Mouse (Mus musculus) frontal cortex, adult (tissue): Measurements from ENCODE around the gene Dok5.
A peak's percentile ranks its signal among the peaks of the same experiment; 100 is the strongest.

Experiments
- ATAC-seq: cut with Nextera tagmentation; 2 replicates; pipeline ENCODE4 v1.9.2; 2017; ENCODE audit warnings: mild to moderate bottlenecking, moderate library complexity, mixed read lengths; ENCODE audit not compliant: low TSS enrichment

The Dok5 gene

GRCm38 (mm10) chr2:170738446-170738845 lies 6.8 kb downstream of the Dok5 start:
- peak; percentile 77 for ATAC-seq

GRCm38 (mm10) chr2:170738891-170739290 lies 7.3 kb downstream of the Dok5 start:
- ATAC-seq = no peak

- peak; percentile 66 for ATAC-seq
Measured at GRCm38 (mm10) chr2:170739713-170740365, 8.2 kb downstream of the Dok5 start.

GRCm38 (mm10) chr2:170743521-170743920 lies 11.9 kb downstream of the Dok5 start:
- ATAC-seq = no peak

GRCm38 (mm10) chr2:170748901-170749300 lies 17.3 kb downstream of the Dok5 start:
- ATAC-seq = no peak

- ATAC-seq = no peak
Measured at GRCm38 (mm10) chr2:170752191-170752850, 20.7 kb downstream of the Dok5 start.

GRCm38 (mm10) chr2:170755817-170756216 lies 24.2 kb downstream of the Dok5 start:
- ATAC-seq = no peak

GRCm38 (mm10) chr2:170756667-170757066 lies 25.1 kb downstream of the Dok5 start:
- ATAC-seq = no peak

- no peak for ATAC-seq
Measured at GRCm38 (mm10) chr2:170757228-170757875, 25.7 kb downstream of the Dok5 start.

GRCm38 (mm10) chr2:170758201-170758600 lies 26.6 kb downstream of the Dok5 start:
- no peak for ATAC-seq

GRCm38 (mm10) chr2:170764704-170765103 lies 33.1 kb downstream of the Dok5 start:
- peak; percentile 43; the same call in 1 of the 2 replicates for ATAC-seq

- ATAC-seq = peak; percentile 89
Measured at GRCm38 (mm10) chr2:170767243-170767642, 35.6 kb downstream of the Dok5 start.

- ATAC-seq = no peak
Measured at GRCm38 (mm10) chr2:170768699-170769098, 37.1 kb downstream of the Dok5 start.

- no peak for ATAC-seq
Measured at GRCm38 (mm10) chr2:170771555-170771954, 39.9 kb downstream of the Dok5 start.

- ATAC-seq = no peak
Measured at GRCm38 (mm10) chr2:170772126-170772884, 40.7 kb downstream of the Dok5 start.

- ATAC-seq = no peak
Measured at GRCm38 (mm10) chr2:170772885-170773270, 41.3 kb downstream of the Dok5 start.

- ATAC-seq = no peak
Measured at GRCm38 (mm10) chr2:170775577-170775976, 44.0 kb downstream of the Dok5 start.

- peak; percentile 82 for ATAC-seq
Measured at GRCm38 (mm10) chr2:170776107-170776506, 44.5 kb downstream of the Dok5 start.

- peak; percentile 73 for ATAC-seq
Measured at GRCm38 (mm10) chr2:170777572-170777971, 46.0 kb downstream of the Dok5 start.

- no peak for ATAC-seq
Measured at GRCm38 (mm10) chr2:170780010-170780750, 48.6 kb downstream of the Dok5 start.

GRCm38 (mm10) chr2:170788101-170788500 lies 56.5 kb downstream of the Dok5 start:
- ATAC-seq = no peak
